Mouse (Mus musculus) limb, embryonic 11.5 days (tissue): ENCODE results near the gene Olfr485. TPM values are rescaled to one million over a fixed set of nuclear protein-coding genes. Genes with fewer than 3 reads are reported as not detected.

Experiments used
- ATAC-seq: fragments of 200-750 bp; cut with Nextera tagmentation; 2 replicates; pipeline ENCODE4 v1.8.0; 2017; ENCODE audit warnings: low read depth; ENCODE audit not compliant: insufficient number of reproducible peaks, low FRiP score, low TSS enrichment
- DNase-seq: peaks from one replicate; pipeline ENCODE4 v3.0.0-alpha.2; 2015; ENCODE audit warnings: low spot score
- H3K27ac ChIP-seq: fragments of 300-500 bp; sonication (generic); replicated peaks from 2 replicates; pipeline ENCODE4 v1.5.1; 2014; ENCODE audit warnings: low read depth, mild to moderate bottlenecking, low read length
- H3K27me3 ChIP-seq: fragments of 300-500 bp; sonication (generic); 2 replicates; pipeline ENCODE4 v1.6.1; 2014; ENCODE audit warnings: mild to moderate bottlenecking, low read length, mixed read lengths; ENCODE audit not compliant: control insufficient read depth, insufficient read depth
- H3K36me3 ChIP-seq: fragments of 300-500 bp; sonication (generic); 2 replicates; pipeline ENCODE4 v1.6.1; 2014; ENCODE audit warnings: mild to moderate bottlenecking, low read length, moderate library complexity, mixed read lengths; ENCODE audit not compliant: control insufficient read depth, insufficient read depth
- H3K4me1 ChIP-seq: fragments of 300-500 bp; sonication (generic); 2 replicates; pipeline ENCODE4 v1.6.1; 2014; ENCODE audit warnings: low read length, mixed read lengths; ENCODE audit not compliant: control insufficient read depth, insufficient read depth
- H3K4me2 ChIP-seq: fragments of 300-500 bp; sonication (generic); 2 replicates; pipeline ENCODE4 v1.6.1; 2014; ENCODE audit warnings: low read depth, mild to moderate bottlenecking, moderate library complexity; ENCODE audit not compliant: severe bottlenecking
- H3K4me3 ChIP-seq: fragments of 300-500 bp; sonication (generic); 2 replicates; pipeline ENCODE4 v1.5.1; 2014; ENCODE audit warnings: low read depth, low read length
- H3K9ac ChIP-seq: fragments of 300-500 bp; sonication (generic); 2 replicates; pipeline ENCODE4 v1.6.1; 2014; ENCODE audit warnings: mild to moderate bottlenecking, low read length
- H3K9me3 ChIP-seq: fragments of 300-500 bp; sonication (generic); 2 replicates; pipeline ENCODE4 v1.6.1; 2016; ENCODE audit warnings: low read length; ENCODE audit not compliant: control insufficient read depth
- WGBS: fragments of 180-500 bp; shearing (Covaris S2); extraction: QIAGEN DNeasy Blood & Tissue Kit; methylation state at CpG from one replicate; pipeline ENCODE4 v1.1.7; 2014; 5-methylcytosine and 5-hydroxymethylcytosine counted together
- polyA plus RNA-seq: library from polyadenylated mRNA; unstranded; fragments of >200 nt; fragmentation: Nextera tagmentation; extraction: Ambion mirVana; gene quantifications from 2 replicates; pipeline ENCODE4 v1.2.1, GENCODE M21; 2014

Gene Olfr485
- polyA plus RNA-seq, 1 experiment from 2014 or later = not detected

DNA sequence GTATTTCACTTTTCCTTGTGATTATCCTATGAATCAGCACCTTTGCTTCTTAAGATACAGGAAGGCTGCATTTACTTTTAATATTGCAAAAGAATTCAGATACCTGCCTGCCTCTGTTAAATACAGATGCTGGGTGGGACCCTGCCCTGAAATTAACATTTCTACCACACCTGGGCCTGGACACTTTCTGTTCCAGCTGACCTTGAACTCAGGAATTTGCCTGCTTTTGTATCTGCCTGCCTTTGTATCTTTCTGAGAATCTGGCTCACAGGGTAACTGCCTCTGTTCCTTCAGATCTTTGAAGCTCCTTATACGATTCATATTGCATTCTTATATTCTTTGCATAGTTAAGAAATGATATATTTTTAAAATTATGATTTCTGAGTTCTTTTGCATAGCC is 38.3 kb downstream of the Olfr485 start:
- ATAC-seq (no peak), DNase-seq (no peak)
- Histone ChIP-seq H3K36me3 (no peaks in the 10 kb centered on the region), H3K4me1 (no peaks in the 10 kb centered on the region), H3K27me3 (no peaks in the 10 kb centered on the region), H3K4me2 (no peak overlapping the region), H3K9ac (no peak overlapping the region), H3K4me3 (no peak overlapping the region), H3K27ac (no peak overlapping the region), H3K9me3 (no peaks in the 10 kb centered on the region)
- 72% methylated on average over 1 of the region's 1 CpGs for WGBS

DNA sequence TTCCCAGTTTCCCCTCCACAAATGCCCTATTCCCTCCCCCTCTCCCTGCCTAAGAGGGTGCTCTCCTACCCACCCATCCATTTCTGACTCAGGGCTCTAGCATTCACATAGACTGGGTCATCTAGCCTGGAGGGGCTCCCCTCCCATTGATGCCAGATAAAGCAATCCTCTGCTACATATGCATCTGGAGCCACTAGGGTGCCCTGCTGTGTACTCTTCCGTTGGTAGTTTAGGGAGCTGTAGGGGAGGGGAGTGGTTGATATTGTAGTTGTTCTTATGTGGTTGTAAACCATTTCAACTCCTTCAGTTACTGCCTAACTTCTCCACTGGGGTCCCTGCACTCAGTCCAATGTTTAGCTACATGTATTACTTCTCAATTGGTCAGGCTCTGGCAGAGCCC is 39.0 kb downstream of the Olfr485 start:
- no peak overlapping the region for H3K4me2 ChIP-seq
- no peak overlapping the region for H3K9ac ChIP-seq
- H3K4me1 ChIP-seq = no peaks in the 10 kb centered on the region
- no peaks in the 10 kb centered on the region for H3K27me3 ChIP-seq
- H3K4me3 ChIP-seq = no peak overlapping the region
- H3K27ac ChIP-seq = no peak overlapping the region
- no peak for DNase-seq
- no peaks in the 10 kb centered on the region for H3K9me3 ChIP-seq
- ATAC-seq = no peak
- no peaks in the 10 kb centered on the region for H3K36me3 ChIP-seq
- 0% methylated on average over 1 of the region's 1 CpGs for WGBS

Other genes with a start within 250 kb of the Olfr485 start
- not detected in 2 replicates for gene Olfr473, start 229.4 kb downstream of the Olfr485 start, polyA plus RNA-seq
- not detected in 2 replicates for gene Olfr474, start 205.2 kb downstream of the Olfr485 start, polyA plus RNA-seq
- gene Olfr476, start 195.1 kb downstream of the Olfr485 start, polyA plus RNA-seq = not detected in 2 replicates
- not detected in 2 replicates for gene Olfr477, start 173.2 kb downstream of the Olfr485 start, polyA plus RNA-seq
- not detected in 2 replicates for gene Olfr478, start 125.9 kb downstream of the Olfr485 start, polyA plus RNA-seq
- not detected in 2 replicates for gene Olfr479, start 109.2 kb downstream of the Olfr485 start, polyA plus RNA-seq
- not detected in 2 replicates for gene Olfr480, start 92.5 kb downstream of the Olfr485 start, polyA plus RNA-seq
- gene Olfr481, start 80.0 kb downstream of the Olfr485 start, polyA plus RNA-seq = not detected in 2 replicates
- gene Olfr482, start 62.3 kb downstream of the Olfr485 start, polyA plus RNA-seq = 0.07 TPM in 1 of 2 replicates, not detected in the other
- gene Olfr483, start 59.0 kb downstream of the Olfr485 start, polyA plus RNA-seq = not detected in 2 replicates
- gene Olfr484, start 32.4 kb downstream of the Olfr485 start, polyA plus RNA-seq = not detected in 2 replicates
- gene Olfr486, start 12.9 kb upstream of the Olfr485 start, polyA plus RNA-seq = not detected in 2 replicates
- gene Olfr487, start 54.8 kb upstream of the Olfr485 start, polyA plus RNA-seq = not detected in 2 replicates
- not detected in 2 replicates for gene Olfr488, start 98.5 kb upstream of the Olfr485 start, polyA plus RNA-seq
- gene Olfr490, start 129.1 kb upstream of the Olfr485 start, polyA plus RNA-seq = not detected in 2 replicates
- not detected in 2 replicates for gene Olfr491, start 153.6 kb upstream of the Olfr485 start, polyA plus RNA-seq
- gene Olfr492, start 163.8 kb upstream of the Olfr485 start, polyA plus RNA-seq = not detected in 2 replicates
- gene Olfr493, start 187.1 kb upstream of the Olfr485 start, polyA plus RNA-seq = not detected in 2 replicates
- not detected in 2 replicates for gene Olfr494, start 205.5 kb upstream of the Olfr485 start, polyA plus RNA-seq
- gene Olfr495, start 233.3 kb upstream of the Olfr485 start, polyA plus RNA-seq = not detected in 2 replicates